Mouse (Mus musculus) liver, adult 2 months (tissue): Measurements from ENCODE around the gene Shank2.

Experiments used
- CTCF ChIP-seq: fragments of 200-500 bp; IDR thresholded peaks from 2 replicates; pipeline ENCODE4 v1.5.1; 2011; ENCODE audit warnings: low read depth, low read length, control low read depth
- POLR2A ChIP-seq: fragments of 200-500 bp; IDR thresholded peaks from 2 replicates; pipeline ENCODE4 v1.6.1; 2011; ENCODE audit warnings: low read length, control low read depth; ENCODE audit not compliant: insufficient read depth; ENCODE audit errors: extremely low read depth

GRCm38 (mm10) chr7:144175481-144176233 lies 173.9 kb downstream of the Shank2 start:
- TF ChIP-seq POLR2A, result no peak
- no peak for TF ChIP-seq CTCF
